Mouse (Mus musculus) testis, adult 2 months (tissue): ENCODE results near the gene Neurl1b. TPM values are rescaled to one million over a fixed set of nuclear protein-coding genes. Genes with fewer than 3 reads are reported as not detected.
A peak's percentile ranks its signal among the peaks of the same experiment; 100 is the strongest.

Experiments used
- H3K27ac ChIP-seq: fragments of 200-500 bp; 2 replicates; pipeline ENCODE4 v1.5.1; 2012; ENCODE audit warnings: low read depth, low read length; ENCODE audit not compliant: control insufficient read depth, insufficient read depth
- H3K27me3 ChIP-seq: fragments of 200-500 bp; 2 replicates; pipeline ENCODE4 v1.6.1; 2012; ENCODE audit warnings: mild to moderate bottlenecking, low read length, moderate library complexity; ENCODE audit not compliant: control insufficient read depth, insufficient read depth
- H3K36me3 ChIP-seq: fragments of 200-500 bp; 2 replicates; pipeline ENCODE4 v1.6.1; 2012; ENCODE audit warnings: mild to moderate bottlenecking, low read length; ENCODE audit not compliant: control insufficient read depth, insufficient read depth
- H3K4me1 ChIP-seq: fragments of 200-500 bp; 2 replicates; pipeline ENCODE4 v1.6.1; 2012; ENCODE audit warnings: low read length; ENCODE audit not compliant: control insufficient read depth, insufficient read depth
- H3K4me3 ChIP-seq: fragments of 200-500 bp; 2 replicates; pipeline ENCODE4 v1.5.1; 2012; ENCODE audit warnings: low read depth, mild to moderate bottlenecking, low read length, moderate library complexity, mixed read lengths; ENCODE audit not compliant: control insufficient read depth
- CTCF ChIP-seq: fragments of 200-500 bp; IDR thresholded peaks from 2 replicates; pipeline ENCODE4 v1.5.1; 2012; ENCODE audit warnings: low read depth, mild to moderate bottlenecking, inconsistent platforms, low read length, moderate library complexity; ENCODE audit not compliant: control insufficient read depth, insufficient read depth, insufficient replicate concordance
- POLR2A ChIP-seq: fragments of 200-500 bp; IDR thresholded peaks from 2 replicates; pipeline ENCODE4 v1.6.1; 2012; ENCODE audit warnings: low read depth, mild to moderate bottlenecking, inconsistent platforms, low read length, moderate library complexity; ENCODE audit not compliant: control insufficient read depth
- polyA plus RNA-seq: library from polyadenylated mRNA; depleted of rRNA; stranded (reverse); fragments of >200 nt; gene quantifications from 2 replicates; pipeline ENCODE4 v1.2.3, GENCODE M21; 2012

Gene Neurl1b
- polyA plus RNA-seq, 1 experiment = 0.54 TPM

- Histone ChIP-seq H3K36me3 (no peaks in the 10 kb centered on the region), H3K4me3 (no peak overlapping the region), H3K4me1 (peaks cover 3% of the 10 kb centered on the region; the same call in 1 of the 2 replicates), H3K27me3 (no peaks in the 10 kb centered on the region), H3K27ac (no peak overlapping the region)
- TF ChIP-seq POLR2A (no peak), CTCF (no peak)
These were observed 6.0 kb downstream of the Neurl1b start for GRCm38 (mm10) chr17:26420491-26421247.

- no peak overlapping the region for H3K27ac ChIP-seq
- no peaks in the 10 kb centered on the region for H3K36me3 ChIP-seq
- H3K4me1 ChIP-seq = peaks cover 3% of the 10 kb centered on the region; the same call in 1 of the 2 replicates
- no peak for TF ChIP-seq POLR2A
- TF ChIP-seq CTCF = peak; percentile 22; the same call in 1 of the 2 replicates
- no peaks in the 10 kb centered on the region for H3K27me3 ChIP-seq
- no peak overlapping the region for H3K4me3 ChIP-seq
These were observed 6.9 kb downstream of the Neurl1b start for GRCm38 (mm10) chr17:26421561-26421960.

GRCm38 (mm10) chr17:26422390-26422789 lies 7.8 kb downstream of the Neurl1b start:
- Histone ChIP-seq H3K36me3 (no peaks in the 10 kb centered on the region), H3K4me1 (peaks cover 3% of the 10 kb centered on the region; the same call in 1 of the 2 replicates)

GRCm38 (mm10) chr17:26423967-26424641 lies 9.5 kb downstream of the Neurl1b start:
- Histone ChIP-seq H3K36me3 (no peaks in the 10 kb centered on the region), H3K27ac (no peak overlapping the region), H3K4me3 (no peak overlapping the region), H3K4me1 (peaks cover 3% of the 10 kb centered on the region; the same call in 1 of the 2 replicates), H3K27me3 (no peaks in the 10 kb centered on the region)
- no peak for TF ChIP-seq CTCF
- TF ChIP-seq POLR2A = no peak

More at GRCm38 (mm10) chr17:26422390-26422789, 7.8 kb downstream of the Neurl1b start:
- Histone ChIP-seq H3K27me3 (no peaks in the 10 kb centered on the region), H3K4me3 (no peak overlapping the region), H3K27ac (no peak overlapping the region)
- TF ChIP-seq CTCF (no peak), POLR2A (no peak)

- no peaks in the 10 kb centered on the region for H3K27me3 ChIP-seq
- no peak for TF ChIP-seq CTCF
- TF ChIP-seq POLR2A = no peak
- H3K27ac ChIP-seq = no peak overlapping the region
- H3K36me3 ChIP-seq = no peaks in the 10 kb centered on the region
- no peak overlapping the region for H3K4me3 ChIP-seq
- H3K4me1 ChIP-seq = peaks cover 3% of the 10 kb centered on the region; the same call in 1 of the 2 replicates
These were observed 10.5 kb downstream of the Neurl1b start for GRCm38 (mm10) chr17:26424973-26425735.

GRCm38 (mm10) chr17:26433295-26433694 lies 18.7 kb downstream of the Neurl1b start:
- no peaks in the 10 kb centered on the region for H3K27me3 ChIP-seq
- H3K4me3 ChIP-seq = no peak overlapping the region
- no peaks in the 10 kb centered on the region for H3K36me3 ChIP-seq
- H3K27ac ChIP-seq = no peak overlapping the region
- TF ChIP-seq POLR2A = peak; percentile 27; the same call in 1 of the 2 replicates
- no peak for TF ChIP-seq CTCF
- peaks cover 6% of the 10 kb centered on the region for H3K4me1 ChIP-seq

GRCm38 (mm10) chr17:26437089-26437815 lies 22.6 kb downstream of the Neurl1b start:
- Histone ChIP-seq H3K4me3 (no peak overlapping the region), H3K4me1 (peaks cover 9% of the 10 kb centered on the region), H3K27me3 (no peaks in the 10 kb centered on the region), H3K36me3 (no peaks in the 10 kb centered on the region), H3K27ac (no peak overlapping the region)
- TF ChIP-seq POLR2A = no peak
- TF ChIP-seq CTCF = no peak
